Mouse (Mus musculus) heart, embryonic 16.5 days (tissue): ENCODE data around the gene Nudcd3. TPM values are rescaled to one million over a fixed set of nuclear protein-coding genes. Genes with fewer than 3 reads are reported as not detected.

Experiments
- ATAC-seq: fragments of 200-750 bp; cut with Nextera tagmentation; replicated peaks from 2 replicates; pipeline ENCODE4 v1.8.0; 2017; ENCODE audit warnings: moderate number of reproducible peaks; ENCODE audit not compliant: insufficient read depth, low FRiP score; ENCODE audit errors: extremely low read depth
- H3K27ac ChIP-seq: fragments of 300-500 bp; sonication (generic); 2 replicates; pipeline ENCODE4 v1.5.1; 2014; ENCODE audit warnings: mild to moderate bottlenecking, low read length, control low read depth, moderate library complexity
- H3K27me3 ChIP-seq: fragments of 300-500 bp; sonication (generic); 2 replicates; pipeline ENCODE4 v1.6.1; 2014; ENCODE audit warnings: low read length, mixed read lengths; ENCODE audit not compliant: control insufficient read depth, insufficient read depth
- H3K36me3 ChIP-seq: fragments of 300-500 bp; sonication (generic); 2 replicates; pipeline ENCODE4 v1.6.1; 2014; ENCODE audit not compliant: control insufficient read depth, insufficient read depth
- H3K4me1 ChIP-seq: fragments of 300-500 bp; sonication (generic); 2 replicates; pipeline ENCODE4 v1.6.1; 2014; ENCODE audit warnings: low read length, mixed read lengths; ENCODE audit not compliant: control insufficient read depth, insufficient read depth
- H3K4me2 ChIP-seq: fragments of 300-500 bp; sonication (generic); 2 replicates; pipeline ENCODE4 v1.6.1; 2014; ENCODE audit warnings: low read depth, mild to moderate bottlenecking, control low read depth, low read length
- H3K4me3 ChIP-seq: fragments of 300-500 bp; sonication (generic); 2 replicates; pipeline ENCODE4 v1.5.1; 2014; ENCODE audit warnings: mild to moderate bottlenecking, control low read depth, low read length
- H3K9ac ChIP-seq: fragments of 300-500 bp; sonication (generic); 2 replicates; pipeline ENCODE4 v1.6.1; 2014; ENCODE audit warnings: low read length, control low read depth
- H3K9me3 ChIP-seq: fragments of 300-500 bp; sonication (generic); replicated peaks from 2 replicates; pipeline ENCODE4 v1.6.1; 2016; ENCODE audit warnings: low read length; ENCODE audit not compliant: control insufficient read depth
- WGBS: fragments of 180-500 bp; shearing (Covaris S2); extraction: QIAGEN DNeasy Blood & Tissue Kit; methylation state at CpG from one replicate; pipeline ENCODE4 v1.1.7; 2014; 5-methylcytosine and 5-hydroxymethylcytosine counted together
- polyA plus RNA-seq: library from polyadenylated mRNA; unstranded; fragments of >200 nt; fragmentation: Nextera tagmentation; extraction: Ambion mirVana; gene quantifications from 2 replicates; pipeline ENCODE4 v1.2.1, GENCODE M21; 2015

The Nudcd3 gene
- polyA plus RNA-seq, result 35.9 and 38.8 TPM in 2 replicates

- H3K9ac ChIP-seq, result peak within 1 kb of the TSS; percentile 99
- peaks cover 3% of the 10 kb centered on the region; the same call in 1 of the 2 replicates for H3K27me3 ChIP-seq
- peak within 1 kb of the TSS; percentile 100 for H3K4me3 ChIP-seq
- H3K4me2 ChIP-seq, result peak within 1 kb of the TSS; percentile 99
- under 1% methylated on average over 39 of the region's 39 CpGs for WGBS
- peaks cover 9% of the 10 kb centered on the region; the same call in 1 of the 2 replicates for H3K4me1 ChIP-seq
- peak; percentile 93 for ATAC-seq
- peak within 1 kb of the TSS; percentile 98 for H3K27ac ChIP-seq
- H3K36me3 ChIP-seq, result no peaks in the 10 kb centered on the region
- no peaks in the 10 kb centered on the region for H3K9me3 ChIP-seq
Measured at GRCm38 (mm10) chr11:6200087-6200569, at the start of gene Nudcd3. Gene Nudcd3 (minus strand): TSS chr11:6200415.

DNA sequence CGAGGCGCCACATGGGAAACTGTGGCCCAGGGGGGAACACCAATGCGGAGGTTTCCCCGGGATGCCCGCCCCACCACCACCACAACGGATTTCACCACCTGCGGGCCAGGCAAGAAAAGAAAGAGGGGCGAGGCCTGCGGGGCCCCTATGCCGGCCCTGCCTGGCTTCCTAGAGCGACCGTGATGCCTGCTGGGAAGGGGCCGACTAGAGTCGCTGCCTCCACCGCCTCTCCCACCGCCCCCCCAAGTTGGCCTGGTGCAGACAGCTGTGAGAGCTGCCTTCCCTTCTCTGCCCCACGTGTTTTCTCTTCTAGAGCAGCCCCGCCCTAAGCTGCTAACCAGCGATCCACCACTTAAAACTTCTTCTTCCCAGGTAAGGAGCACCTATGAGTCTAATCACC is 44.5 kb upstream of the Nudcd3 start:
- 46% methylated on average over 17 of the region's 19 CpGs for WGBS
- no peak for ATAC-seq
- Histone ChIP-seq H3K27me3 (no peaks in the 10 kb centered on the region), H3K9ac (no peak overlapping the region; the same call in 1 of the 2 replicates), H3K4me2 (no peak overlapping the region), H3K4me3 (no peak overlapping the region), H3K4me1 (no peaks in the 10 kb centered on the region), H3K27ac (no peak overlapping the region), H3K9me3 (no peaks in the 10 kb centered on the region), H3K36me3 (no peaks in the 10 kb centered on the region)

GRCm38 (mm10) chr11:6233025-6233424 is 32.8 kb upstream of the Nudcd3 start:
- Histone ChIP-seq H3K27ac (no peak overlapping the region), H3K27me3 (no peaks in the 10 kb centered on the region), H3K9me3 (peaks cover 12% of the 10 kb centered on the region), H3K9ac (no peak overlapping the region), H3K4me1 (no peaks in the 10 kb centered on the region), H3K4me2 (no peak overlapping the region), H3K36me3 (no peaks in the 10 kb centered on the region), H3K4me3 (no peak overlapping the region)
- ATAC-seq, result no peak
- 80% methylated on average over 4 of the region's 4 CpGs for WGBS

GRCm38 (mm10) chr11:6230012-6230411 is 29.8 kb upstream of the Nudcd3 start, which contains the start of gene Npc1l1:
Gene Npc1l1 (minus strand): TSS chr11:6230143.
- no peaks in the 10 kb centered on the region for H3K36me3 ChIP-seq
- no peaks in the 10 kb centered on the region for H3K4me1 ChIP-seq
- ATAC-seq, result no peak
- H3K27me3 ChIP-seq, result peaks cover 2% of the 10 kb centered on the region; the same call in 1 of the 2 replicates
- no peak within 1 kb of the TSS for H3K9ac ChIP-seq
- H3K4me3 ChIP-seq, result no peak within 1 kb of the TSS
- H3K9me3 ChIP-seq, result peaks cover 3% of the 10 kb centered on the region
- no peak within 1 kb of the TSS for H3K27ac ChIP-seq
- H3K4me2 ChIP-seq, result no peak within 1 kb of the TSS
- 67% methylated on average over 7 of the region's 7 CpGs for WGBS

DNA sequence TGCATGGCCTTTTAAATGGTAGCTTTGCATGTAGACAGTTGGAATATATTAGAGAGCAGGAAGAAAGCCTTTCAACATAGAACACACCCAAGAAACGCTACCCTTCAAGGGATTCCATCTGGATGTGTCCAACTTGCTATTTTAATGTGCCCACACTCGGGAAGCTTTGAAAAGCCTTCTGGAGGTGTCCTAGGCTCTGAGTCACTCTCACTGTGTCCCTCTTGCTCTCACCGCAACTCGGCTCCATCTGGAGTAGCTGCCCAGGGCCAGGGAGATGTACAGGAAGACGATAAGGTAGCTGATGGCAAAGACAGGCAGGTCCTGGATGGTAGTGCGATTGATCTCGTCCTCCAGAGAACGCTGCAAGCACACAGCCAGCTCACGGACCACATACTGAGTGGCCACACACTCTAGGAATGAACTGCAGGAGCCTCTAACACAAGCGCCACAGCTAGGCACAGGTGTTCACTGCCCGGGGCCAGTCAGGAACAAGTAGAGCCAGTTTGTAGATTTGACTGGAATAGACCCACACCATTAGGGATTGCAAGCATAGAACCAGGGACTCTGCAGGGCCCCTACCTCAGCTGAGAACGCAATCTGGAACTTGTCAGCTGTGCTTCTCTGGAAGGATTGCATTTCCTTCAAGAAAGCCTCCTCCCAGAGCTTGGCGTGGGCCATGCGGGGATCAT is 24.5 kb upstream of the Nudcd3 start:
- no peak overlapping the region for H3K4me3 ChIP-seq
- H3K27me3 ChIP-seq, result peaks cover 4% of the 10 kb centered on the region
- no peaks in the 10 kb centered on the region for H3K9me3 ChIP-seq
- H3K4me1 ChIP-seq, result no peaks in the 10 kb centered on the region
- H3K4me2 ChIP-seq, result no peak overlapping the region
- no peak overlapping the region for H3K9ac ChIP-seq
- ATAC-seq, result no peak
- no peaks in the 10 kb centered on the region for H3K36me3 ChIP-seq
- H3K27ac ChIP-seq, result no peak overlapping the region
- WGBS, result 76% methylated on average over 14 of the region's 14 CpGs

- Histone ChIP-seq H3K4me1 (no peaks in the 10 kb centered on the region), H3K27me3 (peaks cover 4% of the 10 kb centered on the region), H3K9ac (no peak overlapping the region), H3K9me3 (no peaks in the 10 kb centered on the region), H3K4me2 (no peak overlapping the region), H3K27ac (no peak overlapping the region), H3K36me3 (no peaks in the 10 kb centered on the region), H3K4me3 (no peak overlapping the region)
- no peak for ATAC-seq
- WGBS, result 89% methylated on average over 10 of the region's 10 CpGs
Measured at GRCm38 (mm10) chr11:6222187-6222586, 22.0 kb upstream of the Nudcd3 start.

DNA sequence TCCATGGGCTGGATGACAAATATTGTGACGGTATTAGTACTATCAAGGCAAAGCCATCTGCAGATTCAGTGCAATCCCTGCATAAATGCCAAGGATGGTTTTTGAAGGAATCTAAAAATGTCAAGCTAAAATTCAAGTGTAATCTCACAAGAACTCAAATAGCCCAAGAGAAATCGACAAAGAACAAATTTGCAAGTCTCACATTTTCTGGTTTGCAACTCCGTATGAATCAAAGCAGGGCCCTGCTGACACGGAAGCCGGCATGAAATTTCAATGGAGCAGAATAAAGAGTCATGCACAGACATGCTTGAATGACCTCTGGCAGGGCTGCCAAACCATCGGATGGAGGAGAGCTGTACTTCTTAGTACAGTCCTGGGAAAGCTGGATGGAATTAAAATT is 19.8 kb upstream of the Nudcd3 start:
- Histone ChIP-seq H3K27ac (no peak overlapping the region), H3K4me2 (no peak overlapping the region), H3K4me3 (no peak overlapping the region), H3K36me3 (no peaks in the 10 kb centered on the region), H3K27me3 (peaks cover 2% of the 10 kb centered on the region; the same call in 1 of the 2 replicates), H3K9ac (no peak overlapping the region), H3K4me1 (0 out of 2 replicates have a peak, but pooled peaks cover 3% of the 10 kb centered on the region), H3K9me3 (no peaks in the 10 kb centered on the region)
- no peak for ATAC-seq
- WGBS, result 88% methylated on average over 6 of the region's 6 CpGs

DNA sequence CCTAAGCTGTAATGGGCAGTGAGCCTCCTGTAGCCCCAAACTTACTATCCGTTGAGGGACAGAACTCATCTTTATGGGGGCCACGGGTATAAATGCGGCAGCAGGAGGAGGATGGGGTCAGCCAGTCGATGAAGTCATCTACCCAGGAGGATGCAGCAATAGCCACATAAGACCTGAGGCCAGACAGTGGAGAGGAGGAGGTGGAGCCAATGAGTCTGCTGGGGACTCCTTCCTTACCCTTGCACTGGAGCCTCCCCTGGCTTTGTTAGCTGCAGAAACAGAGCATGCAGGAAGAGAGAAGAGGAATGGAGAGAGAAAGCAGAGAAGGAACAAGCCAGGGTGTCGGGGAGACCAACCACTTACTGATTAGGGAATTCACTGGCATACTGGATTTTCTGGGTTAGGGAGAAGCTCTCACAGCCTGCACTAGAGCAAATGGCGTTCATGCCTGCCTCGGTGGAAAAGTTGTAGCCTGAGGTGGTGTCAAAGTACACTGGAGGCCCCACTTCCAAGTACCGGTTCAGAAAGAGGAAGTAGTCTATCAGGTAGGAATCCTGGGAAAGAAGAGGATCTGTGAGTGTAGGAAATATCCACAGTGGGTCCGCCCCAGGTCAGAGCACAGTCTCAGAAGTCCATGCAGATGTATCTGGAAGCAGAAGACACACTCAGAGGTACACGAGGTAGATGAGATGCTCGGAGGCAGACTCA is 18.1 kb upstream of the Nudcd3 start:
- H3K4me3 ChIP-seq, result no peak overlapping the region
- H3K27me3 ChIP-seq, result no peaks in the 10 kb centered on the region
- WGBS, result 69% methylated on average over 11 of the region's 11 CpGs
- H3K36me3 ChIP-seq, result no peaks in the 10 kb centered on the region
- H3K4me1 ChIP-seq, result 0 out of 2 replicates have a peak, but pooled peaks cover 3% of the 10 kb centered on the region
- no peaks in the 10 kb centered on the region for H3K9me3 ChIP-seq
- ATAC-seq, result no peak
- no peak overlapping the region for H3K9ac ChIP-seq
- no peak overlapping the region for H3K27ac ChIP-seq
- H3K4me2 ChIP-seq, result no peak overlapping the region

- 0 out of 2 replicates have a peak, but pooled peaks cover 3% of the 10 kb centered on the region for H3K4me1 ChIP-seq
- no peak for ATAC-seq
- 30% methylated on average over 3 of the region's 3 CpGs for WGBS
- H3K27me3 ChIP-seq, result no peaks in the 10 kb centered on the region
- no peaks in the 10 kb centered on the region for H3K9me3 ChIP-seq
- no peak overlapping the region for H3K27ac ChIP-seq
- no peak overlapping the region for H3K4me2 ChIP-seq
- H3K4me3 ChIP-seq, result no peak overlapping the region
- no peaks in the 10 kb centered on the region for H3K36me3 ChIP-seq
- no peak overlapping the region for H3K9ac ChIP-seq
Measured at GRCm38 (mm10) chr11:6216834-6217233, 16.6 kb upstream of the Nudcd3 start.
